Mouse (Mus musculus) cerebellum, adult 11 months (tissue): ENCODE results near the gene Tll1.

Experiments used
- DNase-seq: peaks from one replicate; pipeline ENCODE4 v3.0.0; 2022

The Tll1 gene

DNA sequence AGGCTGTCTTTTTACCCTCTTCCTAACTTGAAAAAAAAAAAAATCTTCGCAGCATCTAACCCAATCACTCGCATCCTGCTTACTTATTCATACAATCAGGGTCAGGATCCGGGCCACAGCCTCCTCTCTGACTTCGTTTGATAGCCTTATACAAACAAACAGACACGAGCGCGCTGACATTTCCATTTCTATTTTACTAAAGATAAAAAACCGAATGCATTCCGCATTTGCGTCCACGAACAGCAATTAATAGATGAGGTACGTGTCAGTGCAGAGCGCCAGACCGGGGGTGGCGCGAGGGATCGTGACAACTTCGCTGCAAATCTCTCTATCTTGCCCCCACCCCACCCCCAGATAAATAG lies at the start of gene Tll1:
Gene Tll1, minus strand, starts transcription at position 248 of the 362 bp plus-strand sequence.
- no peak for DNase-seq

DNA sequence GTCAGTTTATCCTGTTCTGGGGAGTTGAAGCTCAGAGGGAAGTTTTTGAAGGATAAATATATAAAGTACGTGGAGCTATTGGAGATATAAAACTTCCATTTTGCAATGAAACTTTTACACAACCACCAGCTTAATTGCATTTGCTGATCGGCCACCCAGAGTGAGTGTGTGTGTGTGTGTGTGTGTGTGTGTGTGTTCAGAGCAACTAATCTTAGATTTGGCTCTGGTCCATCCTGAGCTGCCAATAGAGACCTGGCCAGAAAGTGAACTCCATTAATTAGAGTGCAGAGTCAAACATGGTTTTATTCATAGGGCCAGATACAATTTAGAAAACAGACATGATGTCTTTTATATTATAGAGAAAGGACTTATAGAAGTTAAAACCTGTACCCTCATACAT lies 32.6 kb upstream of the Tll1 start:
- DNase-seq, result no peak

DNA sequence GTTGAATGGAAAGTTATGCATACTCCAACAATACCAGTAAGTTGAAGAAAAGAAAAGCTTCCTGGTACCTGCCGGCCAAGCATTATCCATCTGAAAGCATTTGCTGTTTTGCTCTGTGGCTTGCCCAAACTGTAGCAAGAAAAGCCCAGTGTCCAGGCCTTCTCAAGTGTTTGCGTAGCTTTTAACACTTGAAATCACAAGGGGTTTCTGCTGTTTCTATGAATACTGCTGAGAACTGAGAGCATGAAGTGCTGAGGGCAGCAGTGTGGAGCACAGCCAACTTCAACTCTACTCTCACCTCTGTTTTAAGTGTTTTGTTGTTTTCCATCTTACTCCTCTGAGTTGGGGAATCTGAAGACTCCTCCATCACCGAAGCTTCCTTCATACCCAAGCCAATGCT lies 15.5 kb upstream of the Tll1 start:
- no peak for DNase-seq

DNA sequence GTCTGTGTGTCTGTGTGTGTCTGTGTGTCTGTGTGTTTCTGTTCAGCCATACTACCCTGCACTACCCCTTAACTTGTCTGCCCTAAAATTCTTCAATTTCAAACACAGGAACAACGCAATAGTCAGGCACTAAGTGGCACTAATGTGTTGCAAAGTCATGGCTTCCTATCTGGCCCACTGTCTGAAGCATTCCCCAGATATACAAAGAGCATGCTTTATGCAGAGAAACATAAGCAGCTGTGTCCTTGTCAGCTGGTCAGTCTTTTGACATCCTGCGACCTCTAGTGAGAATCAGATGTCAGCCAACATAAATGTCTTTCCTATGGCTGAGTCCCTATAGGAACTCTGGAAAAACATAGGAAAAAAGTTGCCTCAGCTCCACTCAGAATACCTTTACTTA lies 11.6 kb upstream of the Tll1 start:
- DNase-seq, result no peak

DNA sequence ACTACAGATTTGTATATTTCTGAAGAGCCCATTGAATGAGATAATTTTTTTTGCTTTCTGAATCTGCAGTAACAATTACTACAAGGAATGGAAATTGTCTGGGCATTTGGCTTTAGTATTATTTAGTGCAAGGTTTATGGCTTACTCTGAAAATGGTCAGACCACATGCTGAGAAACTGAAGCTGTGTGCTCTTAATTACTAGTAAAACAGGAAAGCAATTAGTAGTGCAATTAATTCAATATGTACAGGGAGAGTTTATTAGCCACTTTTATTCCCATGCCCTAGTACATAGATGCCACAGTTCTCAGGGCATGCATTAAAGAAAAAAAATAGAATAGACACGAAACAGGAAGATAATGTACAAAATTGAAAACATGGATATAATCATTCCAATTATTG lies 10.2 kb upstream of the Tll1 start:
- DNase-seq, result no peak

DNA sequence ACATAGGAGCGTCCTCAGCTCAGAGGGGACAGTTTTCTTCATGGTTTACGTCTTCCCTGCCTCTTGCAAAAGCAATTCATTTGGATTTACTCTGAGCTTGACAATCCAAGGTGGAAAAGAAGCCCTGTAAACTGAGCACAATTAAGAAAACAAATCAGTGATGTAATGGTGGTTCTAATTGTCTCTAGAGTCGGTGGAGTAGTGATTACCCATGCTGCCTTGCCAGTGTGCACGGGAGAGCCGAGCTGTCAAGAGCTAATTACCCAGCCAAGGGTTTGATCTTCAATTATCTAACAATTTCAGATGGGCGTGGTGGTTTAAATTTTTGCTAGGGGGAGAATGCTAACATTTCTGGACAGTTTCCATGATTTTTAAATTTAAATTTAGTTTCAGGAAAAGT lies 9.3 kb upstream of the Tll1 start:
- no peak for DNase-seq

DNA sequence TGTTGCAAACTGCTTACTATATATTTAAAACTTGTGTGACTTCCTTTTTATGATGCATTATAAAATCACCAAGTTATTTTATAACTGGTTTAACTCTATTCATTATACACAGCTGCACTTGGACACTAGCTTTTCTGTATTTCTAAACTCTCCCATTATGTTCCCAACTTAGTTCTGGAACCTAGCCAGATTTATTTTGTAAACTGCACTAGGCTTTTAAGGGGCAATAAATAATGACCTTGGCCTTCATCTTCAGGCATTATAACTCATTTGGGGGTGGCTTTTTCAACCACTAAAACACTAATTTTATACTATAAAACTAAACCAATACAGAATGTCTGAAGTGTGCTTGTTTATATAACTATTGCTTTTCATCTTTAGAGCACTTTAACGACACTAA lies 8.8 kb upstream of the Tll1 start:
- no peak for DNase-seq

DNA sequence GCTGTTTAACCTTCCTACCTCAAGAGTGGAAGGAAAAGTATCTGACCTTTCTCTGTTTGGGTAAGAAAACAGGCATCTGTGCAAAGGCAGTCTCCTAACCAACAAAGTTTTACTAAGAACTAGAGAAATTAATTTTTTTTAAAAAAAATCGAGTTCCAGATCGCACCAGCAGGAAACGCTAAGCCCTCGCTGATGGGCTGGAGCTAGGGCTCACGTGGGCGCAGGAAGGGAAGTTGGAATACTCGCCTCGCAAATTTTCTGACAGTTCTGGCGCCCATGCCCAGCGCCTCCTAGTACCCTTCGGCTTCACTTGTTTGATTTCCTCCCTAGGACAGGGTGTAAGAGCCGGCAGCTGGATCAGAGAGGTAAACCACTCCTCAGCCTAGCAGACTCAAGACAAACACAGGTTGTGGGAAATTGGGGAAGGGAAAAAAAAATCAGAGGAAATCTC lies 365 bp upstream of the Tll1 start:
- DNase-seq, result peak; percentile 58

DNA sequence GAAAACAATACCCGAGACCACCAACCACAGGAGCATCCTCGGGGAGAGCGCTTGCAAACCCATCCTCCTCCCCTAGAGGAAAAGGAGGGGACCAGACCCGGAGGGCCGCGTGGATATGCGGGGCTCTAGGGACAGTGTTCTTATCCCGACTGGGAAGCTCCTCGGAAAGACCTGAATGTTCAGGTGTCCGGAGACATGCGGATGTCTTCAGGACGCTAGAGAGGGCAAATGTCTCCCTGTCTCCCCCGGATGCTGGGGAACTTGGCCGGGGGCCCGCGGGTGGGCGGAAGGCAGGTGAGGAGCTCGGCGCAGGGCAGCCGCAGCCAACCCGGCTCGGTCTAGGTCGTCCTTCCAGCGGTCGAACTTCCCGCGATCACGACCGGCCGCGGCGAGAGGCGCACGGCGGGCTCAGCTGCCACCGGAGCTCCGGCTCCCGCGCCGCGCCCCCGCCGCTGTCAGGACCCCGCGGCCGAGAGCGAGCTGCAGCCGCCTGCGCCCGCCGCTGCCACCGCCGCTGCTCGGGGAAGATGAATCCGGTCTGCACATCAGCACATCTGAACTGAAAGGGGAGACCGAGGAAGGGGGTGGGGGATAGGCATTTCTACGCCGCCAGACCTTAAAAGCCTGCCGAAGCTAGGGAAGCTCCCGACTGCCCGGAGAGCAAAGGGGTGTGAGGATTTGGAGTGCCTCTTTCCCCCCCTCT lies 599 bp downstream of the Tll1 start:
- DNase-seq, result peak; percentile 71

DNA sequence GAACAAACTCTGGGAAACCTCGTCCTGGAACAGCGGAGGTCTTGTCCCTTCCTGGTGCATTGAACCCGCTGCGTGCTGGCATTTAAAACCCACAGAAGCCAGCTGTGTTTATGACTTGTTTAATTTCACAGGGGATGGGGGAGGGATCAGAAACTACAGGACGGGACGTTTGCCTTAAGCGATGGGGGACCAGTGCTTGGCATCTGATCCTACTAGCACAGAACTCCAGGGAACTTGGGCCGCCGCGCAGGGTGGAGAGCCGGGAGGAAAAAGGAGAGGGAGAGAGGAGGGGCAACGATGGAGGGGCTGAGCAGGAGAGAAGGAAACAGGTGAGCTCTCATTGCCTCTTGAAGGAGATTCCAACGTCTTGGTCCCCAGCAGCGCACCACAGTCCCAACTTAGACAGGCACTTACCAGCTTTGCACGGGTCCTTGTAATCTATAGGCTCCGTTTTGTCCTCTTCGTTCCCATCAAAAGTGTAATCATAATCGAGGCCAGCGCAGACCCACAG lies 1.2 kb downstream of the Tll1 start:
- peak; percentile 49 for DNase-seq

DNA sequence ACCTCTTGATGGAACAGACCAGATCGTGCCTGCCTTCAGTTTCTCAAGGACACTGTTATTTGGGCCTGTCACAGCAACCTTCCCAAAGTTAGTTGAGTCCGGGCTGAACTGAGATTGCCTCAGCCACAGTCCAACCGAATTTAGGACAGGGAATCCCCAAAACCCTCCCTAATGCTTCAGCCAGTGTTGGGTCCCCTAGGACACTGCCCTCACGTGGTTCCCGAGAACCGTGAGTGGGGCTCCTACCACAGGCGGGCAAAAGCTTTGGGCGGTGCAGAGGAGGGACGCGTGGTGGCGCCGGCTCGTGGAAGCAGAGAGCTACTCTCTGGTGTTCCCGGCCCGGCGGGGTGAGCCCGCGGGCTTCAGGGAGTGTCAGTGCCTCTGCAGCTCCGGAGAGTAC lies 1.9 kb downstream of the Tll1 start:
- peak; percentile 85 for DNase-seq

DNA sequence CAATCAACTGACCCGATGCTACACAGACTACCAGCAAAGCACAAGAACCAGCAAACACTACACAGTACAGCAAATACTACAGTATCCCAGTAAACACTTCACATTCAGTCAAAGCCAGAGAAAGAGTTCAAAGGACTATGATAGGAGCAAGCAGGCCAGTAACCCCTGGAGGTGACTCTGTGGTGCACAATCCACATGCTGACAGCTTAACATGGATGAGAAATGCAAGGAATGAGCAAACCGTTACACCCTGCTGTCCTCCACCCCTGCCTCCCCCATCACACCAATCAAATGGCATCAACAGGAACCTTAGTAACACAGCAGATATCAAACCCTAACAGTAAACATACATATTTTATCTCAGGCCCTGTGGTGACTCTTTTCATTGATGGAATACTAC lies 7.7 kb downstream of the Tll1 start:
- no peak for DNase-seq

DNA sequence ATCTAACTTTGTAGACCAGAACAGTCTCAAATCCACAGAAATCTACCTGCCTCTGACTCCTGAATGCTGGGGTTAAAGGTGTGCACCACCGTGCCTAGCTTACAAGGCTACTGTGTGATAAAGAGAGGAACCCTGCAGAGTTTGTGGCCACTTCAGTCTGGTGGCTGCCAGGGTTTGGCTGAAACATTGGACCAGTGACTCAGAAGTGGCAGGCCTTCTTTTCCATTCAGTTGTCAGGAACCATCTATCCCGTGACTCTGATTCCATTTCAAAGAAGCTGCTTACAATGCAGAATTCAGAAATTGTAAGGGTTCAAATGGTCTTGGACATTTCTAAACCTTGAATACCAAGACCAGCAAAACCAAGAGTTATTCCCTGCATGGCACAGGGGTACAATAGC lies 12.7 kb downstream of the Tll1 start:
- DNase-seq, result no peak

DNA sequence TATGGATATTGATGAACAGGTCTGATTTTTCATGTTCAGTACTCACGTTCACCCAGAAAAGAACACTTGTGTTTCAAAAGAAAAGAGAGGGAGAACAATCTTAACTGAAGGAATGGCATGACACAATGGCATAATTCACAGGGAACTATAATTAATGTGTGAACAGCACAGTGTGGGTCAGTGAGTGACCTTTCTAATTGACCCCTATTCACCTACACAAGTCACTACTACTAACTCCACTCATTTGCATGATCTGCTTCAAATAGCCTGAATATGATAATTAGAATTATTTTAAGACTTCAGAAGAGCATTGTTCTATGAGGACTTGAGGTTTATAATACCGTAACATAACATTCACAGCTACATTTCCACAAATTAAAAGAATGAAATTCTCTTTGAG lies 18.2 kb downstream of the Tll1 start:
- no peak for DNase-seq

DNA sequence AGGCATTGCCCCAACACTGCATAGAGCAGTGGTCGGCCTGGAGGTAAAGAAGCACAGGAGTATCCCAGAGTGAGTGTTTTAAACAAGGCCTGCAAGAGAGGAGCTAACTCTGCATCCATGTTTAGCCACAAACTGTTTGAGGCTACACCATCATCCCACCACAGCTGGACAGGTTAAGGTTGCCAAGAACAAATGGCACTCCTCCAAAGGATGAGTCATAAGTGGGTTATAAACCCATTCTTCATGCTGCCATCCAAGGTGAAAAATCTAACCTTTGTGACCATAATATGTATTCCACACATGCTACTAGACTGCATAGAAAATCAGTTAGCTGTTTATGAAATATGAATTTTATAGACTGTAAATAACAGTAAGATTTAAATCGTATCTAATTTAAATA lies 29.1 kb downstream of the Tll1 start:
- DNase-seq, result no peak

DNA sequence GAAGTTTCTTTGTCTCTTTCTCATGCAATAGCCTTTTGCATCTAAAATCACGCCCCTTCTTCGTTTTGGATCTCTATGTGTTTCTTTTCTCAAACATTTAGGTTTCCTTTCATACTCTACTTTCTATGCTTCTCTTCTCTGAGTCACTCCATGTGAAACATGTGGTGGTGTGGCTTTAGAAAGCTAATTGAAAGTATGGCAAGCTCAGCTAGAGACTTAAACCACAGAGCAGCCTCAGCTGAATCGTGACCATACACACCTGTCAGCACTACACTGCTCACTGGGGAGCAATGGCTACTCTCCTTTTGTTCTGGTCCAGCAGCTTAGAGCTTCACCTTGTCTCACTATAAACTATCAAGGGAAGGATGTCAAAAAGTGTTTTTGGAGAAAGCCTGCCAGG lies 31.2 kb downstream of the Tll1 start:
- no peak for DNase-seq

DNA sequence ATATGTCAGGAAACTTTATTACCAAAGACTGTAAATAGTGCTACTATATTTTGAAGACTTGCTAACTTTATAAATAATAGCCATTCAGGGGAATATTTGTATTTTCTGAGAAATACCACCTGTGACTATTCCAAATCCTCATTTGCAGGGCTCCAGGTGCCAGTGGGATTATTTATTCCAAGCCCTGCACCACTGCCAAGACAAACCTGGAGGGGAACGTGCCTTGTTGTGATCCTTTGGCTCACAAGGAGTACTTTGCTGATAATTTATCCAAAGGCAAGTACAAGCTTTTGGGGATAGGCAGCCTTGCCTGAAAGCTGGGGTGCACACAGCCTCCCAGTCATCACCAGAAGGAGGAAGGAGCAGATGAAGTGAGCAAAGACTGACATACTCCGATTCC lies 32.3 kb downstream of the Tll1 start:
- peak; percentile 45 for DNase-seq

DNA sequence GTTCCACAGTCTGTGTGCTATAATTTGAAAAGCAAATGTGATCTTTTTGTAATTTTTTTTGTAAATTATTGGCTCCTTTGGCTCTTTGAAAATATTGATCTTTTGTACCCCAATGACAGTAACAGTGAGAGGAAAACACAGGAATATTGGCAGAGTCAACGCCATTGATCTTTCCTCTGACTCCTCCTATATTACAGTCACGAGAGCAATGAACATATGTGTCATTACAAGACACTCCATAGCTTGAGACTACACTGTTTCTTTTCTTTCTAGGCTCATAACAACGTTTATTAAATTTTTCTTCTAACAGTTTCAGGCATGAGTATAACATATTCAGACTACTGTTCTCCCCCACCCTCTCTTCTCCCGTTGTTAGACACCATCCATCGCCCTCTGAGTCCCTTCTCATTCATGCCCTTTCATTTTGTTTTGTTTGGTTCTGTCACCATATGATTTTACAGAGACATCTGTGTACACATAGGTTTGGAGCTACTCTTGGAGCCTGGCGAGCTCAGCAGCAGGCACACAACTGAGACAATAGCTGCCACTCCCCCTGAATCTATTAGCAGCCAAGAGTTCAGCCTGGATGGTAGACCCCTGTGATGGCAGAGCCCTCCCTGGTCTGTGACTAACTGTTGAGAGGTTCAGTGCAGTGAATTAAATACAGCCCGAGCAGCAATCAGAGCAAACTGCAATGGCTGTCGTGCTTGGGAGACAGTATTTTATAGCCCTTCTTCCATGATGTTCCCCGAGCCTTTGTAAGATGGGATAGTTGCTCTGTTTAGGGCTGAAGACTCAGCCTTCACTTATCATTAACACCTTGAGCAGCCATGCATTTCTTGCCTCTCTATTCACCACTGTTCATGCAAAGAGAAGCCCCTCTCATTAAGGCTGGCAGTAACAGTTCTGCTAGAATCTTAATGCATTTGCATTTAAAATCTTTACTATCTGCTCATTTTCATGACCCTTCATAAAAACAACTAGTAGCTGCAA lies 52.9 kb downstream of the Tll1 start:
- no peak for DNase-seq

DNA sequence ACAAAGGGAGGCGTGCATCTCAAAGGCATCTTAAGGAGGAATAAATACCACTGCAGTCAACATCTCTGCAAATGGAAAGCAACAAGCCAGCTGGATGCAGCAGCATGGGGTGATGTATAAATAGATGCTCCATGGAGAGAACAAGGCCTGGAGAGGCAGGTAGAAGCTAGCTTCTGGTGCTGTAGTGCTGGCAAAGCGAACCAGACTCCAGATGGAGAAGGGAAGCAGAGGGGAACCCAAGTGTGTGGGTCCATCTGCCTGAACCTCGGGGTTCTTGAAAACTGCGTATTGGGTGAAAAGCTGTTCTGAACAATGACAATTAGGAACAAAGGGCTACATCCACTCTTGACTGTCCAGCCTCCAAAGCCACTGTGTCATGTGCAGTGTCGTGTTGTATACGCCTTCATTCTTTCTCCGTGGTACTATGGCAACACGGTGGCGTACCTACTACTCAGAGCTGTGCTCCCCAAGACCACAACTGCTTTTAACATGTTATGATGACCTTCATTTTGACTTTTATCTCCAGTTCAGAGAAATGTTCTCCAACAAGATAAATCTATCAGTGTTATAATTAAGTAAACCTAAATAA lies 53.8 kb downstream of the Tll1 start:
- peak; percentile 93 for DNase-seq

DNA sequence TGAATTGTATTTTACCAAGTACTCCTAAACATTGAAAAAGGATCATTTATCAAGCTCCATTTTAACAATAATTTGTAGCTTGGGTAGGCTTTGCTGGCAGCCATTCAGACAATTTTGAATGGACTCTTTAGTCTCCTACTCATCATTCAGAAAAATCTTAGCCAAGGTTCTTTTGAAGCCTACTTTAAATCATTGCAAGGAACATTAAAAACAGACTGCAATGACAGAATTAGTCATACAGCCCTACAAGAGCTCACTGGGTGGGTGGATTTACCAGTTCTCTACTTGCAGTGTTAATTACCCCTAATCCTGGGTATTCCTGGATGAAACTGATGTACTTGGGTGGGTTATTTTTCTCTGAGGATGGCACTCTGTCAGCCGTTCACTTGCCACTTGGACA lies 69.5 kb downstream of the Tll1 start:
- DNase-seq, result no peak

DNA sequence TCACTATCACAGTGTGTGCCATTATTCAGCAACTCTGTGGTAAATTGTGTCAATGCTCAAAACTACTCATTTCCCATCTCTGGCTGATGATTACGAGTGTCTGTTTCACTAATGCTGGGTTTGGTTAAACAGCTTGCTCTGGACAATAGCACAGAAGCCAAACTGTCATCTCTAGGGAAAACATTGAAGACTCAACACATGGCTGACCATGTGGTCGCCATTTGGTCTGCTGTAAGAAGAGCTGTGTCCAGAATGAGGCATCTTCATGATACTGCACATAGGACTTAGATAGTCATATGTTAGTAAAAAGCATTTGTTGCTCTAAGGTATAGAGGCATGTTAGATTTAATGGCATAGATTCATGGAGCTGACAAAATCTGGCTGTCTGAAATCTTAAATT lies 98.9 kb downstream of the Tll1 start:
- DNase-seq, result peak; percentile 49

DNA sequence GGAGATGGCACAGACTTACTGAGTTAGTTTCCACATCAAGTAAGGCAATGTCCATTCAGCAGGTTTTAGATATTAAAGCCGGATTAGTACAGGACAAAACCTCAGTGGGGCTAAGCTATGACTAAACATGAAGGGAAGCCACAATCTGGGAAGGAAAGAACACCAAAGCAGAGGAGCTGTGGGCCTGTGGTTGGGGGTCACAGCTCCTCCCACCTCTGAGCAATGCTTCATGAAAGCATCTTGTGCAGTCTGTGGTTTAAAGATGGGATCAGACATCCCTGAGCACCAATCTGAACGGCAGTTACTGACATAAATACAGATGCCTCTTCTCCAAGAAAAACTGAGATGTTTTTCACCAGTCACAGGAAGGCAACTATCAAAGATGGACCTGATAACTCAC lies 132.7 kb downstream of the Tll1 start:
- no peak for DNase-seq

DNA sequence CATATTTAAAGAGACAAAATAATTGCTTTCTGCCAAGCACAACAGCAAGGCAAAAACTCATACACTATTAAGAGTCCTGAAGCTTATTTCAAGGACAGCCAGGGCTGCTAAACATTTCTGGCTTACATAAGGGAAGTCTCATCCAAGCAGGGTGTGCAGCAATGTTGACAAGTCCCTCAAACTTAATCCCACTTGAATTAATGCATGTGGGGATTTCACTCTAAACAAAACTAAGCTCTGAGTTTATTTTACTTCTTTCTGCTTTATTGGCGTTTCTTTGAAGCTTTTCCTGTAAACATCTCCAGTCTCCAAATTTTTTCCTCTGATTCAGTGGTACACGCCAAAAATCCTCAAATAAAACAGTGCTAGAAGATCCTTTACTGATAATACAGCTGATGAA lies 146.2 kb downstream of the Tll1 start:
- DNase-seq, result no peak

DNA sequence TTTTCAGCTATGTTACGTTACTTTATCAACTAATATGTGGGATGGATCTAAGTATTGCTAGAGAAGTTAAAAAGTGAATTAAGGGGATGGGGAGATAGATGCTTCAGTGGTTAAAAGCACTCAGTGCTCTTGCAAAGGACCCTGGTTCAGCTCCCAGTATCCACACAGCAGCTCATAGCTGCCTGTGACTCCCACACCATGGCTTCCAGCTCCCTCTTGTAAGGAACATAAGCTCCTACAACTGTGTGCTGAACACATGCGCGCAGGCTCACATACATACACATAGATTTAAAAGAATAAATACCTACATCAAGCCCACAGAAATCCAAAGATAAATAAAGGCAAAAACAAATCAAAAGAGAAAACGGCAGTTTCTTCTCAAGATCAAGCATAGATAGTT lies 148.5 kb downstream of the Tll1 start:
- DNase-seq, result no peak
